Mouse (Mus musculus) neural tube, embryonic 12.5 days (tissue): ENCODE measurements at regions not wholly inside any gene's neighbourhood (a gene's known extent, or its start where the extent isn't known, plus 50 kb on each side); places are given as distances from the start of the nearest gene placed in this dataset.

Experiments
- ATAC-seq: fragments of 200-750 bp; cut with Nextera tagmentation; 2 replicates; pipeline ENCODE4 v1.8.0; 2017; ENCODE audit warnings: low read depth, mild to moderate bottlenecking, moderate TSS enrichment, moderate library complexity; ENCODE audit not compliant: low FRiP score
- H3K27ac ChIP-seq: fragments of 300-500 bp; sonication (generic); 2 replicates; pipeline ENCODE4 v1.5.1; 2016
- H3K27me3 ChIP-seq: fragments of 300-500 bp; sonication (generic); replicated peaks from 2 replicates; pipeline ENCODE4 v1.6.1; 2016; ENCODE audit warnings: mild to moderate bottlenecking
- H3K36me3 ChIP-seq: fragments of 300-500 bp; sonication (generic); 2 replicates; pipeline ENCODE4 v1.6.1; 2016; ENCODE audit warnings: mild to moderate bottlenecking
- H3K4me1 ChIP-seq: fragments of 300-500 bp; sonication (generic); 2 replicates; pipeline ENCODE4 v1.6.1; 2016
- H3K4me2 ChIP-seq: fragments of 300-500 bp; sonication (generic); replicated peaks from 2 replicates; pipeline ENCODE4 v1.6.1; 2016; ENCODE audit warnings: mild to moderate bottlenecking
- H3K4me3 ChIP-seq: fragments of 300-500 bp; sonication (generic); 2 replicates; pipeline ENCODE4 v1.5.1; 2016
- H3K9ac ChIP-seq: fragments of 300-500 bp; sonication (generic); 2 replicates; pipeline ENCODE4 v1.6.1; 2016; ENCODE audit warnings: mild to moderate bottlenecking
- H3K9me3 ChIP-seq: fragments of 300-500 bp; sonication (generic); 2 replicates; pipeline ENCODE4 v1.6.1; 2016; ENCODE audit warnings: mild to moderate bottlenecking
- WGBS: fragments of 180-500 bp; shearing (Covaris S2); methylation state at CpG from one replicate; pipeline ENCODE4 v1.1.7; 2016; 5-methylcytosine and 5-hydroxymethylcytosine counted together

GRCm38 (mm10) chr4:148356654-148357053, 68.9 kb upstream of the Disp3 start:
- Histone ChIP-seq H3K36me3 (no peaks in the 10 kb centered on the region), H3K9me3 (peaks cover 10% of the 10 kb centered on the region; the same call in 1 of the 2 replicates), H3K4me2 (no peak overlapping the region), H3K4me3 (no peak overlapping the region), H3K4me1 (peaks cover 16% of the 10 kb centered on the region; the same call in 1 of the 2 replicates), H3K9ac (no peak overlapping the region), H3K27me3 (no peaks in the 10 kb centered on the region), H3K27ac (no peak overlapping the region)
- no peak for ATAC-seq
- 75% methylated on average over 3 of the region's 3 CpGs for WGBS

- Histone ChIP-seq H3K4me2 (no peak overlapping the region), H3K4me1 (0 out of 2 replicates have a peak, but pooled peaks cover 13% of the 10 kb centered on the region), H3K9me3 (peaks cover 10% of the 10 kb centered on the region; the same call in 1 of the 2 replicates), H3K36me3 (no peaks in the 10 kb centered on the region), H3K27ac (no peak overlapping the region), H3K27me3 (no peaks in the 10 kb centered on the region), H3K4me3 (no peak overlapping the region), H3K9ac (no peak overlapping the region)
- no peak for ATAC-seq
- WGBS = 76% methylated on average over 3 of the region's 3 CpGs
Measured at GRCm38 (mm10) chr4:148353969-148354368, 66.2 kb upstream of the Disp3 start.

- Histone ChIP-seq H3K9me3 (peaks cover 10% of the 10 kb centered on the region; the same call in 1 of the 2 replicates), H3K27ac (no peak overlapping the region), H3K27me3 (no peaks in the 10 kb centered on the region), H3K36me3 (no peaks in the 10 kb centered on the region), H3K4me3 (no peak overlapping the region), H3K4me2 (no peak overlapping the region), H3K9ac (no peak overlapping the region), H3K4me1 (0 out of 2 replicates have a peak, but pooled peaks cover 13% of the 10 kb centered on the region)
- ATAC-seq = no peak
- WGBS = 94% methylated on average over 5 of the region's 5 CpGs
Measured at GRCm38 (mm10) chr4:148352690-148353089, 64.9 kb upstream of the Disp3 start.

DNA sequence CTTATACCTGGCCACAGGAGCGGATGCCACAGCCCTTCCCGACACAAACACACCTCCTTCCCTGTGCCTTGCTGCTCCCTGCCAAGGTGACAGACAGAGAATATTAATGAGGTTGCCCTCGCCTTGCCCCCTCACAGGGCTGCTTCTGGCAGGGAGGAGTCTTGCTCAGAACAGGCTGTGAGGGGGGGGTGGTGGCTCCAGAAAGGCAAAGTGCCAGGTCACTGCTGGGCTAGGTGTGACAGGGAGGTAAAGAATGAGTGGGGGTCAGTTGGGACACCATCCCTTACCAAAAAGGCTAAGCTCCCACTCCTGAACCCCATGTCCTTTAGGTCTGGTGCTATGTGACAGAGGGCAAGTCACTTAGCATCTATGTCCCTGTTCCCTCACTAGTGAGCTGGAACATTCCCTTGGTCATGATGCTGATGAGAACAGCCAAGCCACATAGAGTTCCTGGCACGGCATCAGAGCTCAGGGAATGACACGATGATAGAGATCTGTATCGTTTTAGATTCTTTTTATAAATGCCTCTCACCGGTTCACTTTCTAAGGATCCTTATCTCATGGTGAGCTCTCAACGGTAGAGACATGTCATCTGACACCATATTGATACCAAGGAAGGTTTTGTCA, 53.9 kb upstream of the Disp3 start:
- Histone ChIP-seq H3K27ac (no peak overlapping the region), H3K9ac (no peak overlapping the region), H3K9me3 (no peaks in the 10 kb centered on the region), H3K27me3 (no peaks in the 10 kb centered on the region), H3K36me3 (no peaks in the 10 kb centered on the region), H3K4me1 (0 out of 2 replicates have a peak, but pooled peaks cover 2% of the 10 kb centered on the region), H3K4me3 (no peak overlapping the region), H3K4me2 (no peak overlapping the region)
- 78% methylated on average over 8 of the region's 8 CpGs for WGBS
- no peak for ATAC-seq

DNA sequence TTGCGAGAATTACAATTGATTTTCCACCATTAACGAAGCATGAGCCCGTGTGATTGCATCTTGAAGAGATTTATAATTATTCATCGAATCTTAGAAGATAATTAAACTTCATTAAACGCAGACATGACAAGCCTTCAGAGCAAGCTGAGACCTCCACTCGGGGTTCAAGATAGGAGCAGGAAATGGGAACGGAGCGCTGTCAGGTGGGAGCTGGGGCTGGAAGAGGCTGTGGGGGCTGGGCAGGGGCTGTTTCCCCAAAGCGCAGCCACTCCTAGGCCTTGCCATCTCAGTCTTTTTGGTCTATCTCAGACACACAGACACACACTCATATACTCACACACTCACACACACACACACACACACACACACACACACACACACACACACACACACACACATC, 52.6 kb upstream of the Disp3 start:
- Histone ChIP-seq H3K27me3 (no peaks in the 10 kb centered on the region), H3K4me1 (0 out of 2 replicates have a peak, but pooled peaks cover 2% of the 10 kb centered on the region), H3K27ac (no peak overlapping the region), H3K4me2 (no peak overlapping the region), H3K9me3 (no peaks in the 10 kb centered on the region), H3K4me3 (no peak overlapping the region), H3K9ac (no peak overlapping the region), H3K36me3 (no peaks in the 10 kb centered on the region)
- no peak for ATAC-seq
- 79% methylated on average over 9 of the region's 9 CpGs for WGBS

- H3K9me3 ChIP-seq = no peaks in the 10 kb centered on the region
- H3K4me2 ChIP-seq = no peak overlapping the region
- no peak for ATAC-seq
- peaks cover 8% of the 10 kb centered on the region; the same call in 1 of the 2 replicates for H3K4me1 ChIP-seq
- no peak overlapping the region for H3K4me3 ChIP-seq
- 66% methylated on average over 13 of the region's 13 CpGs for WGBS
- no peaks in the 10 kb centered on the region for H3K36me3 ChIP-seq
- no peak overlapping the region for H3K9ac ChIP-seq
- no peaks in the 10 kb centered on the region for H3K27me3 ChIP-seq
- H3K27ac ChIP-seq = no peak overlapping the region
Measured at GRCm38 (mm10) chr4:148337890-148338880, 50.4 kb upstream of the Disp3 start.
